Mouse (Mus musculus): ENCODE measurements around the gene Rai1.
A peak's percentile ranks its signal among the peaks of the same experiment; 100 is the strongest.

Gene Rai1

GRCm38 (mm10) chr11:60094909-60095810 lies 9.7 kb upstream of the Rai1 start:
- no peak for DNase-seq (ENCODE audit: low read depth)

GRCm38 (mm10) chr11:60099555-60100186 lies 5.1 kb upstream of the Rai1 start:
- peak; percentile 59 for DNase-seq (ENCODE audit: low read depth)

- peak; percentile 52 for DNase-seq (ENCODE audit: low read depth)
These were observed 3.8 kb upstream of the Rai1 start for GRCm38 (mm10) chr11:60100827-60101555.

- no peak for DNase-seq (ENCODE audit: low read depth)
These were observed 2.8 kb upstream of the Rai1 start for GRCm38 (mm10) chr11:60101986-60102385.

- no peak for DNase-seq (ENCODE audit: low read depth)
These were observed 2.1 kb upstream of the Rai1 start for GRCm38 (mm10) chr11:60102664-60103063.

GRCm38 (mm10) chr11:60103567-60103966 lies 1.2 kb upstream of the Rai1 start:
- no peak for DNase-seq (ENCODE audit: low read depth)

GRCm38 (mm10) chr11:60105593-60106542 lies 1.1 kb downstream of the Rai1 start:
- DNase-seq (ENCODE audit: low read depth): peak; percentile 73

GRCm38 (mm10) chr11:60106543-60107110 lies 1.8 kb downstream of the Rai1 start:
- no peak for DNase-seq (ENCODE audit: low read depth)

GRCm38 (mm10) chr11:60107449-60107848 lies 2.6 kb downstream of the Rai1 start:
- no peak for DNase-seq (ENCODE audit: low read depth)

- peak; percentile 60 for DNase-seq (ENCODE audit: low read depth)
These were observed 3.9 kb downstream of the Rai1 start for GRCm38 (mm10) chr11:60108631-60109172.

GRCm38 (mm10) chr11:60110386-60110785 lies 5.6 kb downstream of the Rai1 start:
- no peak for DNase-seq (ENCODE audit: low read depth)

- DNase-seq (ENCODE audit: low read depth): no peak
These were observed 6.8 kb downstream of the Rai1 start for GRCm38 (mm10) chr11:60111576-60111975.

GRCm38 (mm10) chr11:60113624-60114023 lies 8.8 kb downstream of the Rai1 start:
- DNase-seq (ENCODE audit: low read depth): no peak

GRCm38 (mm10) chr11:60114296-60115023 lies 9.6 kb downstream of the Rai1 start:
- DNase-seq (ENCODE audit: low read depth): peak; percentile 76

GRCm38 (mm10) chr11:60115024-60115538 lies 10.3 kb downstream of the Rai1 start:
- DNase-seq (ENCODE audit: low read depth): peak; percentile 96

GRCm38 (mm10) chr11:60115638-60116276 lies 10.9 kb downstream of the Rai1 start:
- DNase-seq (ENCODE audit: low read depth): no peak

- no peak for DNase-seq (ENCODE audit: low read depth)
These were observed 15.9 kb downstream of the Rai1 start for GRCm38 (mm10) chr11:60120586-60121262.

- no peak for DNase-seq (ENCODE audit: low read depth)
These were observed 17.8 kb downstream of the Rai1 start for GRCm38 (mm10) chr11:60122611-60123010.

GRCm38 (mm10) chr11:60127048-60127447 lies 22.2 kb downstream of the Rai1 start:
- no peak for DNase-seq (ENCODE audit: low read depth)
